Mouse (Mus musculus) liver, adult (tissue): ENCODE results near the gene Ppp1r1c.

Experiments
- GATA4 ChIP-seq: IDR thresholded peaks from 2 replicates; pipeline ENCODE4 v1.6.1; 2014; ENCODE audit warnings: mild to moderate bottlenecking, low read length; ENCODE audit not compliant: insufficient replicate concordance

The Ppp1r1c gene

DNA sequence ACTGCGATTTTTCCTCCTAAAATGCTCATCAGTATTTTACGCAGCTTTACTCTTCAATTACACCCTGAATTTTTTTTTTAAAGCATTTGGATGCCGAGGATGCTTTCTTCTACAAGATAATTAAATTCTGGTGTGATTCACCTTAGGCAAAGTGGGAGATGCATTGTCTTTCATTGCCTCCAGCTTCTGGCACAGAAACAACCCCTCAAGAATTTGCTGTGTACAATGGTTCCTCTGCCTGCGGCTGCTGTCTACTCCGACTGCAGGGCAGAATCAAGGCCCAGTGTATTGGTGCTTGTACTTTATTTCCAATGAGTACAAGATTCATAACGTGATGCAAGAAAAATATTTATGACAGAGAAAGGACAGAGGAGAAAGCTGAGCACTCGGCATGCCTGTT, 73.2 kb downstream of the Ppp1r1c start:
- no peak for TF ChIP-seq GATA4

DNA sequence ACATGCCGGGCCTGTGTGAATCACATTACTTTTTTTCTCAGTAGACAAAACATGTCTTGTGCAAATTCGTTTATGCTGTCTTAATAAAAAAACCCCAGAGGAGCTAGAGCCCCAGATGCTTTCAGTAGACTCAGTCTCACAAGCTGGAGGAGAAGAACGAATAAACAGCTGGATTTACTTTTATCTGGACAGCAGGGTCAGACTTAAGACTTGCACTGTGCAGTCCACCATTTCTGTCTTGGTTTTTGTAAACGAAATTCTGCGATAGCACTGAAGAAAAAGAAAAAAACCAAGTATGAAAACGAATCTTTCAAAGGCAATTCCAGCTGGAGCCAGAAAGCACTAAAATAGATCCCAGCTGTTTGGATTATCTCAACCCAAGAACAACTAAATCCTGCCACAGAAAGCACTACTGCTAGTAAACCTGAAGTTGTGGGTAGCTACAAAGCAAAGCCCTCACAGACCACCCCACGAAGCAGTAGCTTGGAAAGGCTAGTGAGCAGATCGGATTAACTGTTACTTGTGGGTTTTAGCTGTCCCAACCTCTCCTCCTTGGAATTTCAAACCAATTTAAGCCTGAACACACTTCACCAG, 78.1 kb downstream of the Ppp1r1c start:
- no peak for TF ChIP-seq GATA4

DNA sequence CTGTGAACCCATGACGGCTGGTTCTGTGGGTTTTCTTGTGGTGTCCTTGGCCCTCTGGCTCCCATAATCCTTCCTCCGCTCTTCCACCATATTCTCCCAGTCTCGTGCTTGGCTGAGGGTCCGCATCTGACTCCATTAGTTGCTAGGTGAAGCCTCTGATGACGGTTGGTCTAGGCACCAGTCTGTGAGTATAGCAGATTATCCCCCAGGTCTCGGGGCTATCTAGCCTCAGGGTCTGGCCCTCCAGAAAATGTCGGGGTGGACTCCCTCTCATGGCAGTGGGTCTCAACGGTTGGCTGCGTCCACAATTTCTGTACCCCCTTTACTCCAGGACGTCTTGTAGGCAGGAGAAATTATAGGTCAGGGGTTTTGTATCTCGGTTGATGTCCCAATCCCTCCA, 78.9 kb downstream of the Ppp1r1c start:
- TF ChIP-seq GATA4, result no peak

GRCm38 (mm10) chr2:79793186-79793585, 85.6 kb downstream of the Ppp1r1c start:
- TF ChIP-seq GATA4, result no peak

DNA sequence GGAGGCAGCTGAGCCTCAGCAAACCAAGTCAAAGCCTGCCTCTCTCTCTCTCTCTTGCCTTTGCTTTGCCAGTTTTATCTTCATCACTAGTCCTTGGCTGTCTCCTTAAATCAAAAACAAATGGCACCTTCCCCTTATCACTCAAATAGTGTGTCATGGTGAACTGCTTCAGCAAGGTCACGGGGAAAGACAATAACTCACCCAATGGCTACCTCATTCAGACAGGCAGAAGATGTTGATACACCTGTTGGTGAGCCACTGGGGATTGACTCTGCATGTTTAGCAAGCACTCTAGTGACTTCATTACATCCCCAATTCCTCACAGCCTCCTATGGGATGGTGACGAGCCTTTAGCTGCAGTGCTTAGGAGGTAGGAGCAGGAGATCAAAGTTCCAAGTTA, 89.9 kb downstream of the Ppp1r1c start:
- no peak for TF ChIP-seq GATA4

GRCm38 (mm10) chr2:79798627-79799026, 91.0 kb downstream of the Ppp1r1c start:
- no peak for TF ChIP-seq GATA4

GRCm38 (mm10) chr2:79815708-79816484, 108.3 kb downstream of the Ppp1r1c start:
- no peak for TF ChIP-seq GATA4

- no peak for TF ChIP-seq GATA4
Observed at GRCm38 (mm10) chr2:79819543-79819942, 112.0 kb downstream of the Ppp1r1c start.

DNA sequence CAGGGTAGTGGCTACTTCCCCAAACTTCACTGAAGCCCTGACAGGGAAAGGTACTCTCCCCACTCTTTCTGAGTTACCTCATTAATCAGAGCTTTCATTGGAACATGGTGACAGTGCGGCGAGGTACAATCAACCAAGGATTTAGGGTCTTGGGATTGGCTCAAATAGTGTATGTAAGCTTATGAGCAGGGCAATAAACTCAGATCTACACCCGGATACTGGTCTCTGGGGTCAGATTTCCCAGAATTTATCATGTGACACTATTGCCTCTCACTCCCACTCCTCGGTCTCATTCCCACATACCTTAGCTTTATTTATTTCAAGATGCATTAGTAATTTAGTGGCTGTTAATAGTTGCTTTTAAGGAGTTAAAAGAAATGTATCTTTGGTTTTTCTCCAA, 118.3 kb downstream of the Ppp1r1c start:
- TF ChIP-seq GATA4, result no peak

DNA sequence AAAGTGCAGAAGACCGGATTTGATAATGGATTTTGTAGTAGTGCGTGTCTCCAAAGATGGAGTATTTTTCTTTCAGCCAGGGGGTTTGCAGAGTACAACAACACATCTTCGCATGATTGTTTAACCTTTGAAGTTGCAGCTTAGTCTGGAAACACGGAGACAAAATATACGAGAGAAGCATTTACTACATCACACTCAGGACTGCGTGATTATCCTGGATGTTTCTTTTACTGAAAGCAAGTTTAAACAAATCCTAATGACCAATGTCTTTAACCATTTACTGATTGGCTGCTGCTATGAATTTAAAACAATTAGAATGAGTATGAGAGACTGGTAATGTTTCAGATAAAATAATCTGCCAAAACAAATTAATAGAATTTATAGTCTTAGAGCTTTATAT, 131.5 kb downstream of the Ppp1r1c start:
- no peak for TF ChIP-seq GATA4

- TF ChIP-seq GATA4, result no peak
Observed at GRCm38 (mm10) chr2:79839513-79839912, 131.9 kb downstream of the Ppp1r1c start.

GRCm38 (mm10) chr2:79856874-79857273, 149.3 kb downstream of the Ppp1r1c start:
- TF ChIP-seq GATA4, result no peak

- no peak for TF ChIP-seq GATA4
Observed at GRCm38 (mm10) chr2:79865275-79865999, 157.9 kb downstream of the Ppp1r1c start.
